Mouse (Mus musculus): ENCODE results near the gene Il15ra. TPM values are rescaled to one million over a fixed set of nuclear protein-coding genes. Genes with fewer than 3 reads are reported as not detected.

The Il15ra gene
- 2.1 and 6.0 TPM in 2 replicates for polyA plus RNA-seq (2012)

DNA sequence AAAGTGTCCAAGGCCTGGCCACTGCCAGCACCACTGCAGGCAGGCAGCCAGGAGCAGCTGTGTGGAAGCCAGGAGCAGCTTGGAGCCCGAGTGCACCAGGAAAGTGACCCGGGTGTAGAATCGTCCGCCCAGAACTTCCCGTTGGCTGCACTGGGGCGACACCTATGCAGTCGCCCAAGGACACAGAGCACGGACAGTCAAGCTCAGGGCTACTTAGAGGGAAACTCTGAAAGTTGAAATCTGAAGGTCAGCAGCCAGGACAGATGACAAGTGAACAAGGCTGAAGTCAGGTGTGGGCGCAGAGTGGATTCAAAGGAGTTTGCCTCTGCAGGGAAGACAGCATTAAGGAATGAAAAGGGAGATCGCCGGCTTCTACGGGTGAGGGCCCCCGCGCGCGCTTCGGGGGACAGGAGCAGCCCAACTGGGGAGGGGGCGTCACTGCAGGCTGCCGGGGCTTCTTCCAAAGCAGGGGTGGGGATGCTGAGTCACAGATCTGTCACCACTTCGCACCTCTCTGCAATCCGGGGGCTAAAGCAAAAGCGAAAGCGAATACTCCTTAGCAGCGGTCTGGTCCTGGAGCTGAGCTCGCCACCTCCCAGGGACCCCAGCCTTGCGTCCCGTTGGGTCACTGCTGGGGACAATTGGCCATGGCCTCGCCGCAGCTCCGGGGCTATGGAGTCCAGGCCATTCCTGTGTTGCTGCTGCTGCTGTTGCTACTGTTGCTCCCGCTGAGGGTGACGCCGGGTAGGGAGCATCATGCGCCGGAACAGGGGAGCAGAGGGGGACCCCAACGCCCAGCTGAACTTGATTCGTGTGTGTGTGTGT lies at the start of gene Il15ra:
Il15ra (plus strand) TSS at position 90 of the 825 bp plus-strand sequence.

DNA sequence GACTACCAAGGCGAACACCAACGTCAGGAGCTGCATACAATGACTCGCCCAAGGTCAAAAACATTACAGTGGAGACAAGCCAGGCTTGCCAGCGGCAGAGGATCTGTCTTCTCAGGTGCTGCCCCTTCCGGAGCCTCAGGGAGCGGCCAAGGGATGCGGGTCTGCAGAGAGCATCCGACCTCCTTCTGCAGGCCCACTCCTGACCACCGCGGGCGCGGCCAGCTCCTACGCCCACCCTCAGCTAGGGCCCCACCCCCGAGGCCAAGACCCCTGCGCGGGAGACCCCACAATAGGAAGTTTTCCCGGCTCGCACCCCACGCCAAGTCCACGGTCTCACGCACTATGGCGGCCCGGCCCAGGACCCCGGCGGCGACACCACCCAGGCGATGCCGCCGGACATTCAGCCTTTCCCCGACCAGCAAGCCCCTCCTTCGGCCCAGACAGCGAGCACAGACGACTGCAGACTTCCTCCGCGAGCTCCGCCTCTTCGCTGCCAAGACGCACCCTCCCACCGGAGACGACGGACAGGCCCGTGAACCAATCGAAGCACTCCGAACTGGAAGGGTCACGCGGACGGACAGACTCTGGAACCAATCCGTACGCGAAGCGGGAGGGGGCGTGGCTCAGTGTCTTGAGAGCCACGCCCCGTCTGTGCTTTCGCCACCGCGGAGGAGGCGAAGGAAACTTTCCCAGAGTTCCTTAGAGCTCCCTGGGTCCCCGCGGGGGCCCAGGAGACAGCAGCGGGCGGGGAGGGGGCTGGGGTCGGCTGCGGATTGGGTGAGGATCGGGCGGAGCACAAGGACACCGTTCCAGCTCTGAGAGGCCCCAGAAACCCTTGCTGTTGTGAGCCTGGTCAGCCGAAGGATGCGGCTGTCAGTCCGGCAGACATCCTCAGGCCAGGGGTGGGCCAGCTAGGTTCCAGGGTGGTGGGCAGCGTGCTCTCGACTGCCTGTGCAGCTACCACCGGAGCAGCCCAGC lies 72.3 kb downstream of the Il15ra start, which contains the start of the genes Fbh1 and Ankrd16:
Fbh1 (minus strand) TSS at position 492 of the 978 bp plus-strand sequence.
Ankrd16 (plus strand) TSS at position 786 of the 978 bp plus-strand sequence.

Other genes with a start within 250 kb of the Il15ra start
- 9.1 and 14.8 TPM in 2 replicates for gene Pfkfb3, start 151.2 kb upstream of the Il15ra start, polyA plus RNA-seq (2012)
- gene Rbm17, start 101.1 kb upstream of the Il15ra start, polyA plus RNA-seq (2012), result 71.7 and 111 TPM in 2 replicates
- gene Gm17490, start 79.0 kb upstream of the Il15ra start, polyA plus RNA-seq (2012), result not detected in 2 replicates
- 0.04 and 0.05 TPM in 2 replicates for gene Il2ra, start 62.5 kb upstream of the Il15ra start, polyA plus RNA-seq (2012)
- gene Fbh1, start 72.3 kb downstream of the Il15ra start, polyA plus RNA-seq (2012), result 21.5 and 27.0 TPM in 2 replicates
- gene Ankrd16, start 72.6 kb downstream of the Il15ra start, polyA plus RNA-seq (2012), result 11.3 and 13.7 TPM in 2 replicates